Mouse (Mus musculus) hindbrain, embryonic 14.5 days (tissue): ENCODE results near the gene Lclat1. TPM values are rescaled to one million over a fixed set of nuclear protein-coding genes. Genes with fewer than 3 reads are reported as not detected.

ENCODE experiments used
- ATAC-seq: fragments of 200-750 bp; cut with Nextera tagmentation; 2 replicates; pipeline ENCODE4 v1.8.0; 2017; ENCODE audit warnings: moderate number of reproducible peaks, mild to moderate bottlenecking, moderate TSS enrichment, moderate library complexity; ENCODE audit not compliant: low FRiP score
- DNase-seq: peaks from one replicate; pipeline ENCODE4 v3.0.0-alpha.2; 2015; ENCODE audit warnings: low spot score
- H3K27ac ChIP-seq: fragments of 300-500 bp; sonication (generic); 2 replicates; pipeline ENCODE4 v1.5.1; 2014; ENCODE audit warnings: mild to moderate bottlenecking, moderate library complexity
- H3K27me3 ChIP-seq: fragments of 300-500 bp; sonication (generic); 2 replicates; pipeline ENCODE4 v1.6.1; 2014; ENCODE audit warnings: mild to moderate bottlenecking, low read length, mixed read lengths; ENCODE audit not compliant: control insufficient read depth, insufficient read depth
- H3K36me3 ChIP-seq: fragments of 300-500 bp; sonication (generic); replicated peaks from 2 replicates; pipeline ENCODE4 v1.6.1; 2014; ENCODE audit not compliant: control insufficient read depth, insufficient read depth
- H3K4me1 ChIP-seq: fragments of 300-500 bp; sonication (generic); replicated peaks from 2 replicates; pipeline ENCODE4 v1.6.1; 2014; ENCODE audit warnings: antibody characterized with exemption, low read length, mixed read lengths; ENCODE audit not compliant: control insufficient read depth, insufficient read depth
- H3K4me2 ChIP-seq: fragments of 300-500 bp; sonication (generic); replicated peaks from 2 replicates; pipeline ENCODE4 v1.6.1; 2014; ENCODE audit warnings: mild to moderate bottlenecking, moderate library complexity
- H3K4me3 ChIP-seq: fragments of 300-500 bp; sonication (generic); replicated peaks from 2 replicates; pipeline ENCODE4 v1.5.1; 2014; ENCODE audit warnings: mild to moderate bottlenecking, low read length
- H3K9ac ChIP-seq: fragments of 300-500 bp; sonication (generic); 2 replicates; pipeline ENCODE4 v1.6.1; 2014
- H3K9me3 ChIP-seq: fragments of 300-500 bp; sonication (generic); 2 replicates; pipeline ENCODE4 v1.6.1; 2016; ENCODE audit warnings: low read length; ENCODE audit not compliant: control insufficient read depth
- WGBS: fragments of 180-500 bp; shearing (Covaris S2); extraction: QIAGEN DNeasy Blood & Tissue Kit; methylation state at CpG from one replicate; pipeline ENCODE4 v1.1.7; 2014; 5-methylcytosine and 5-hydroxymethylcytosine counted together
- polyA plus RNA-seq: library from polyadenylated mRNA; unstranded; fragments of >200 nt; fragmentation: Nextera tagmentation; extraction: Ambion mirVana; gene quantifications from 2 replicates; pipeline ENCODE4 v1.2.1, GENCODE M21; 2014

Gene Lclat1
- polyA plus RNA-seq, 1 experiment from 2014 or later = 21.2 TPM

GRCm38 (mm10) chr17:73237178-73237853, 129.5 kb downstream of the Lclat1 start:
- H3K4me3 ChIP-seq = no peak overlapping the region
- peaks cover 7% of the 10 kb centered on the region for H3K36me3 ChIP-seq
- 0 out of 2 replicates have a peak, but pooled peaks cover 2% of the 10 kb centered on the region for H3K4me1 ChIP-seq
- no peak overlapping the region for H3K9ac ChIP-seq
- DNase-seq = no peak
- H3K9me3 ChIP-seq = no peaks in the 10 kb centered on the region
- WGBS = 75% methylated on average over 3 of the region's 3 CpGs
- no peak overlapping the region for H3K27ac ChIP-seq
- ATAC-seq = no peak
- no peaks in the 10 kb centered on the region for H3K27me3 ChIP-seq
- no peak overlapping the region for H3K4me2 ChIP-seq

- DNase-seq (no peak), ATAC-seq (no peak)
- peaks cover 7% of the 10 kb centered on the region for H3K36me3 ChIP-seq
- H3K4me3 ChIP-seq = no peak overlapping the region
- H3K27me3 ChIP-seq = no peaks in the 10 kb centered on the region
- WGBS = 93% methylated on average over 5 of the region's 5 CpGs
- no peak overlapping the region for H3K27ac ChIP-seq
- no peak overlapping the region for H3K4me2 ChIP-seq
- H3K9me3 ChIP-seq = no peaks in the 10 kb centered on the region
- no peak overlapping the region for H3K9ac ChIP-seq
- 0 out of 2 replicates have a peak, but pooled peaks cover 2% of the 10 kb centered on the region for H3K4me1 ChIP-seq
Measured at GRCm38 (mm10) chr17:73238501-73238900, 130.7 kb downstream of the Lclat1 start.

GRCm38 (mm10) chr17:73241085-73241848, 133.5 kb downstream of the Lclat1 start:
- ATAC-seq (no peak), DNase-seq (no peak)
- H3K4me3 ChIP-seq = no peak overlapping the region
- H3K36me3 ChIP-seq = peaks cover 7% of the 10 kb centered on the region
- no peaks in the 10 kb centered on the region for H3K9me3 ChIP-seq
- no peak overlapping the region for H3K4me2 ChIP-seq
- 73% methylated on average over 5 of the region's 5 CpGs for WGBS
- peaks cover 2% of the 10 kb centered on the region; the same call in 1 of the 2 replicates for H3K4me1 ChIP-seq
- H3K27ac ChIP-seq = no peak overlapping the region
- no peaks in the 10 kb centered on the region for H3K27me3 ChIP-seq
- H3K9ac ChIP-seq = no peak overlapping the region

- DNase-seq = no peak
- H3K27me3 ChIP-seq = no peaks in the 10 kb centered on the region
- H3K36me3 ChIP-seq = peaks cover 7% of the 10 kb centered on the region
- 96% methylated on average over 6 of the region's 6 CpGs for WGBS
- peaks cover 6% of the 10 kb centered on the region; the same call in 1 of the 2 replicates for H3K4me1 ChIP-seq
- no peak overlapping the region for H3K9ac ChIP-seq
- no peak for ATAC-seq
- no peak overlapping the region for H3K4me3 ChIP-seq
- H3K4me2 ChIP-seq = no peak overlapping the region
- H3K27ac ChIP-seq = no peak overlapping the region
- no peaks in the 10 kb centered on the region for H3K9me3 ChIP-seq
Measured at GRCm38 (mm10) chr17:73243676-73244075, 135.9 kb downstream of the Lclat1 start.

GRCm38 (mm10) chr17:73244596-73244995, 136.8 kb downstream of the Lclat1 start:
- Histone ChIP-seq H3K4me1 (peaks cover 6% of the 10 kb centered on the region; the same call in 1 of the 2 replicates), H3K4me3 (no peak overlapping the region), H3K36me3 (peaks cover 7% of the 10 kb centered on the region), H3K9ac (no peak overlapping the region), H3K9me3 (no peaks in the 10 kb centered on the region), H3K27me3 (no peaks in the 10 kb centered on the region), H3K27ac (no peak overlapping the region), H3K4me2 (no peak overlapping the region)
- ATAC-seq (no peak), DNase-seq (no peak)
- 96% methylated on average over 3 of the region's 3 CpGs for WGBS

GRCm38 (mm10) chr17:73245089-73245684, 137.4 kb downstream of the Lclat1 start:
- H3K27ac ChIP-seq = no peak overlapping the region
- 73% methylated on average over 13 of the region's 13 CpGs for WGBS

GRCm38 (mm10) chr17:73246036-73246435, 138.3 kb downstream of the Lclat1 start:
- Histone ChIP-seq H3K27me3 (no peaks in the 10 kb centered on the region), H3K9me3 (no peaks in the 10 kb centered on the region), H3K4me1 (peaks cover 3% of the 10 kb centered on the region; the same call in 1 of the 2 replicates), H3K9ac (no peak overlapping the region), H3K27ac (no peak overlapping the region), H3K4me3 (no peak overlapping the region), H3K36me3 (no peaks in the 10 kb centered on the region), H3K4me2 (no peak overlapping the region)
- DNase-seq = no peak
- 78% methylated on average over 3 of the region's 3 CpGs for WGBS
- ATAC-seq = no peak

More at GRCm38 (mm10) chr17:73245089-73245684, 137.4 kb downstream of the Lclat1 start:
- Histone ChIP-seq H3K36me3 (peaks cover under 1% of the 10 kb centered on the region; the same call in 1 of the 2 replicates), H3K9ac (no peak overlapping the region), H3K27me3 (no peaks in the 10 kb centered on the region), H3K4me3 (no peak overlapping the region), H3K4me1 (peaks cover 6% of the 10 kb centered on the region; the same call in 1 of the 2 replicates), H3K4me2 (no peak overlapping the region), H3K9me3 (no peaks in the 10 kb centered on the region)
- ATAC-seq = no peak
- no peak for DNase-seq

- H3K27ac ChIP-seq = no peak overlapping the region
- whole genome bisulfite sequencing = 86% methylated on average over 2 of the region's 2 CpGs
- H3K27me3 ChIP-seq = no peaks in the 10 kb centered on the region
- no peak overlapping the region for H3K4me2 ChIP-seq
- no peak overlapping the region for H3K9ac ChIP-seq
- no peaks in the 10 kb centered on the region for H3K36me3 ChIP-seq
- DNase-seq (no peak), ATAC-seq (no peak)
- H3K4me1 ChIP-seq = peaks cover 8% of the 10 kb centered on the region; the same call in 1 of the 2 replicates
- H3K9me3 ChIP-seq = no peaks in the 10 kb centered on the region
- H3K4me3 ChIP-seq = no peak overlapping the region
Measured at GRCm38 (mm10) chr17:73246926-73247325, 139.1 kb downstream of the Lclat1 start.

- Histone ChIP-seq H3K27me3 (no peaks in the 10 kb centered on the region), H3K9me3 (no peaks in the 10 kb centered on the region), H3K27ac (no peak overlapping the region), H3K9ac (no peak overlapping the region), H3K4me1 (peaks cover 10% of the 10 kb centered on the region; the same call in 1 of the 2 replicates), H3K4me3 (no peak overlapping the region), H3K4me2 (no peak overlapping the region), H3K36me3 (no peaks in the 10 kb centered on the region)
- ATAC-seq (no peak), DNase-seq (no peak)
- WGBS = 92% methylated on average over 14 of the region's 14 CpGs
Measured at GRCm38 (mm10) chr17:73247758-73248157, 140.0 kb downstream of the Lclat1 start.
